Mouse (Mus musculus) mouse trophoblast stem cell (cell line): ENCODE data around the gene Manba.
"Not testable (repeated sequence)": the region's sequence is repeated elsewhere in the genome, so short reads cannot be mapped to it uniquely, and the experiment has no call there.

Source experiments
- in situ Hi-C, 2 experiments: fragments of 300-500 bp; cut with MseI, MboI; formaldehyde crosslinking; loops; 2 replicates in 1 of 2; 3 replicates in 1 of 2; pipeline ENCODE4 v1.15.1; 2025

Gene Manba

GRCm38 (mm10) chr3:135486351-135486750 lies 940 bp downstream of the Manba start:
- in situ Hi-C loops, result no loop called here

DNA sequence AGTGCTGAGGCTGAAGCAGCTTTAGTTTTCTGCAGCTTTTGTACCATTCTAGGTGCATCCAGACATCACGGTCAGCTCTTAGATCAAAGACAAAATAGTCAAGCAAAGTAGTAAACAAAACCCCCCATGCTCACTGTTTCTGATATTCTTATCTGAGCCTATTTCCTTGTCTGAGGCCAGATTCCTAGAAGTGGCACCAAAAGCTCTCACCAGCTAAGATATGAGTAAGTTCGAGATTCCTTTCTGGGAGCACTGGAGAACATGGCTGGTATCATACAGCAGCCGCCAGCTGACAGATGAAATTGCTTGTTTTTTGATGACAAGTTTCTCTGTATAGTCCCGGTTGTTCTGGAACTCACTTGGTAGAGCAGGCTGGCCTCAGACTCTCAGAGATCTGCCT lies 2.4 kb downstream of the Manba start:
- in situ Hi-C loops, result no loop called here

DNA sequence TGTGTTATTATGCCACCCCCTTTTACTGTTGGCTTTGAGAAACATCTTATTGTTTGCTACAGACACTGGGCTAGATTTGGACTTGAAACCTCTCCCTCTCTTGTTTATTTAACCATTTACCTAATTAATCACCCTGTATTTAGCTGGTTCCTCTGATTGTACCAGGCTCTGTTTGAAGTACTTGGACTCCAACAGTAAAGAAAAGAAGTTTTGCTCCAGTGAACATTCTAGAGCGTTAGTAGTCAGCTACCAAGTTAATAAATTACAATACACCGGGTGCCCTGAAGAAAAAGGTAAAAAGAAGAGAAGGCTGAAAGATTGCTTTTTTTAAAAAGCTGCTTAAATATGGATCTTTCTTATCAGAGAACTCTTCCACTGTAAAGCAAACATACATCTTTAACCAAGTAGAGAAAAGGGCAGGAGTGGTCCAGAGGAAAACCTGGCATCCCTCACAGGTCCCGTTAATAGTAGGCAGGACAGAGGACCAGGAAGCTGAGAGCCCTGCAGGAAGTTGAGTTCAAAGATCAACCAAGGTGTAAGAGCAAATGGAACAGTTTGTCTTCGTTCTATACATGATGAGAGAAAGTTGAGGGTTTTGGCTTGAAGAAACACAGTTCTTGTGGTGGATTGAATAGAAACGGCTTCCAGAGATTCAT lies 4.6 kb downstream of the Manba start:
- in situ Hi-C loops, result no loop called here

GRCm38 (mm10) chr3:135491102-135491501 lies 5.7 kb downstream of the Manba start:
- in situ Hi-C loops, result no loop called here

DNA sequence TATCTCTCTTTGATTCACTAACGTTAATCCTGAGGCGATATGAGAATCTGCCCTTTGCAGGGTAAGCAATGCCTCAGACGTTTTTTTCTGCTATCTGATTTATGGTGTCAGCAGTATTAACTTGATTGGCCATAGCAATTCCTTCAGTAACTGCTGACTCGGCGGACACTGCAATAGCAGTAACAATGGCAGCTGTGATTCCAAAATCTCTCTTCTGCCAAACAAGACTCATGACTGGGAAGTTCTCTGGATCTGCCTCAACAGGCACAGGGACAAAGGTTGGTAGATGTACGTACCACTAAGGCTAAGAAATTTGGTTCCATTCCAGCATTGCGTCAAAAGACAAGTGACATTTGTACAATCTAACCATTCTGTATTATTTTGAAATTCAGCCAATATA lies 7.9 kb downstream of the Manba start:
- in situ Hi-C loops, result not testable (repeated sequence)

DNA sequence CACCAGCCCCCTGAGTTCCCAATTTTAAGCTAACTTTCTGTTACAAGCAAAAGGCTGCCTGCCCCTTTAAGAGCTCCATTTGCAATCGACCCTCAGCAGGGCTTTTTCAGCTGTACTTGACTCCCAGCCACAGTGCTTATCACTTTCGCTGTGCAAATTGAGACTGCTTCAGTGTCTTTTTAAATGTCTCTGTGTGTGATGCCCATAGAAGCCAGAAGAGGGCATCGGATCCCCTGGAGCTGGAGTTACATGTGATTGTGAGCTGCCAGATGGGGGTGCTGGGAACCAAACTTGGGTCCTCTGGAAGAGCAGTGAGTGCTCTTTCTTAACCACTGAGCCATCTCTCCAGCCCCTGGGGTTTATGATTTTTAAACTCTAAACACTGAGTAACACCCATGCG lies 12.5 kb downstream of the Manba start:
- in situ Hi-C loops, result not testable (repeated sequence)

DNA sequence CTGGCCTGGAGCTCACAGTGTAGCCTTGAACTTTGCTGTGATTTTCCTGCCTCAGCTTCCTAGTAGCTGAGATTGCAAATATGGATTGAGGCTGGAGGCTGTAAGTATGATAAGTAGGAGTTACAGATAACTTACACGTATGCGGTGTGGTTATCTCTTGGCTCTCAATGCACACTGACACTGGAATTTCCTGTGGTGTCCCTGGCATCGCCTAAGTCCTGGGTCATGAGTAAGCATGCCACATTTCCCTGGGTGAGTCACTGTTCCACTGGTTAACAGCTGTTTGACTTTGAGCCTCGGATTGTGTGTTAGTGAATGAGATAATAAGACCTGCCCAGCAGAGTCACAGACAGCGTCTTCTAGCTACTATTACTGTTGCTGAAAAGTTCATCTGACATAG lies 13.5 kb downstream of the Manba start:
- in situ Hi-C loops, result no loop called here

DNA sequence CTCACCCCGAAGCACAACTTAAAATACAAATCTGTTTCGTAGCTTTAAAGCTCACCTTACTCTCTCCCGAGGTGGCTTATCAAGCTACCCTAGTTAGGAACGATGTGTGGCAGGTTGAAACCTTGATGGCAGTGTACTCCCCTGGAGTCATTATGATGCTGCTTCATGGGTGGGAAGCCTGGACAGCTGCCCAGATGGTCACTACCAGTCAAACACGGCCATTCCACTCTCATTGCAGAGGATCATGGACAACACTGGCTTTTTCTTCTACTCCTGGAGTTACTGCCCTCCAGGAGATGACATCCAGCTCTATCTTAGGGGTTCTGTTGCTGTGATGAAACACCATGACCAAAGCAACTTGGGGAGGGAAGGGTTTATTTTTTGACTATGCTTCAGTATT lies 17.7 kb downstream of the Manba start:
- in situ Hi-C loops, result no loop called here

GRCm38 (mm10) chr3:135505369-135505909 lies 20.0 kb downstream of the Manba start:
- in situ Hi-C loops, result no loop called here

DNA sequence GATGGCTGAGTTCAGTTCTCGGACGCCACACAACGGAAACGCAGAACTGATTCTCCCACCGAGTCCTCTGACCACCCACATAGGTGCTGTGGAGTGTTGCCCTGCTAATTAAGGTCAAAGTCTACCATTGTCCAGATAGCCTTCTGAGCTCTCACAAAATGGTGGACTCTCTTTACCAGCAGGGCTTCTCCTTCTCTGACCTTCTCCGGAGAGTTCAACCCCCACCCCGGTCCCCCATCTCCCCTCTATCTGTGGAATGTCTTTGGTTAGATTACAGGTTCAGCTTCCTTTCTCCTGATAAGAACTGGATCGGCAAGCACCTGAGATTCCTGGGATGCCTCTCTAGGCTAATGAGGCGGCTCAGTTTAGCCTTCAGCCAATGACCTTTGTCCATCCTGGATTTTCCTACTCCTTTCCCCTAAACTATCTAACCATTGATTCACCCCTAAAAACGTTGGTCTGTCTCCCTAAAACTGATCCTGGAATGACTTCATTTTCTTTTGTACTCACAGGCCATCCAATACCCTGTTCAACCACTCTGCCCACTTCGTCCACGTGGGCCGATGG lies 20.6 kb downstream of the Manba start:
- in situ Hi-C loops, result no loop called here

DNA sequence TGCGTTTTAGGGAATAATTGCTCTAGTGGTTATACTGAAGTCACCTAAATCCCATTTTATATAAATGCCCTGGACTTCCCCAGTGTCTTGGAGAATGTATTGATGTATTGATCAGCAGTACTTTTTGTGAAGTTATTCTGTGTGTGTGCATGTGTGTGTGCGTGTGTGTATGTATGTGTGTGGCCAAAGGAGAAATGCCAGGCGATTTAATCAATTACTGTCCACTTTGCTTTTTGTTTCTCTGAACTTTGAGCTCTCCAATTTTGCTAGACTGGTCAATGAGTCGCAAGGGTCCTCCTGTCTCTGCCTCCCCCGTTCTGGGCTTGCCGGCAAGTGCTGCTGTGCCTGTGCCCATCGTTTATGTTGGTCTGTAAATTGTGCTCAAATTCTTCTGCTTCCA lies 22.1 kb downstream of the Manba start:
- in situ Hi-C loops, result no loop called here

GRCm38 (mm10) chr3:135508191-135508590 lies 22.8 kb downstream of the Manba start:
- in situ Hi-C loops, result no loop called here

DNA sequence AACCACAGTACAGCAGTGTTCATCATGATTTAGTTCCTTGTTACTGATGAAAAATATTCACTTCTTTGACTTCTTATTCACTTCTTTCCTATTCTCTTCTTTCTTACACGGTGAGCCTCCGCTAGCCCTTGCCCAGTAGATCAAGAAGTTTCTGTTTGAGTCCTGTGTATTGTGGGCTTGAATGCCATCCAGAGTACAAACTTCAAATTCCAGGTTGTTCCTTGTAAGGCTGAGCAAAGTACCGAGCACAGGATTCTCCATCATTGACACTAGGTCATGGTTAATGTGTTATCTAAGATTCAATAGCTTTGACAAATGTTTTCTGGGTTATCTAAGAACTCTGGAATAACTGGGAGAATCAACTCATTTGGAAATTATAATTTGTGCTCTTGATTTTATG lies 25.0 kb downstream of the Manba start:
- in situ Hi-C loops, result no loop called here

DNA sequence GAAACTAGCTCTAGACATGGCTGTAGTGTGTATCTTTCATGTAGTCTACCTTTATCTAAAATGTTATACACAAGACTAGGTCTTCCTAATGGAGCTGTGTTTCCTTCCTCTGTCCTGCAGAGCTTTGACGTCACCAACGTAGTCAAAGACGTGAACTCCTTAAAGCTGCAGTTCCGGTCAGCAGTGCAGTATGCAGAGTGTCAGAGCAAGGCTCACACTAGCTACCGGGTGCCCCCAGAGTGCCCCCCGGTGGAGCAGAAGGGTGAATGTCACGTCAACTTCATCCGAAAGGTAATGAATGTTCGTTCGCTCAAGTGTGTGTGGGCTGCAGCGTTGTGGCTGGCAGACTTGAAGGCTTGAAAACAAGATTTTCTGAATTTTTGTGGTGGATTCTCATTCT lies 26.3 kb downstream of the Manba start:
- in situ Hi-C loops, result no loop called here

DNA sequence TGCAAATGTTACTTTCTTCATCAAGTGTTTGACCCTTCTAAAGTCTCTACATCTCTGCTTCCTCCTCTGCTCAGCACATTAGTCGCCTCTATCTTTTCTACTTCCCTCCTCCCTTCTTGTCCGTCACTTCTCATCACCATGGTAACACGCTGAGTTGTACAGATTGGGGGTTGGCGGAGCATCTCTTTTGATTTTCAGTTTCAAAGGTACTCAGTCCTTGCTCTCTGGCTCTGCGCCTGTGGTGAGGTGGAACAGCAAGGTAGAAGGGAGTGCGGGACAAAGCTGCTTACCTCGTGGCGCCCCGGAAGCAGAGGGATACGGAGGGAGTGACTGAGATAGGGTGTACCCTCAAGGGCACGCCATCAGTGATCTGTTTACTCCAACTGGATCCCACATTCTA lies 27.9 kb downstream of the Manba start:
- in situ Hi-C loops, result no loop called here

DNA sequence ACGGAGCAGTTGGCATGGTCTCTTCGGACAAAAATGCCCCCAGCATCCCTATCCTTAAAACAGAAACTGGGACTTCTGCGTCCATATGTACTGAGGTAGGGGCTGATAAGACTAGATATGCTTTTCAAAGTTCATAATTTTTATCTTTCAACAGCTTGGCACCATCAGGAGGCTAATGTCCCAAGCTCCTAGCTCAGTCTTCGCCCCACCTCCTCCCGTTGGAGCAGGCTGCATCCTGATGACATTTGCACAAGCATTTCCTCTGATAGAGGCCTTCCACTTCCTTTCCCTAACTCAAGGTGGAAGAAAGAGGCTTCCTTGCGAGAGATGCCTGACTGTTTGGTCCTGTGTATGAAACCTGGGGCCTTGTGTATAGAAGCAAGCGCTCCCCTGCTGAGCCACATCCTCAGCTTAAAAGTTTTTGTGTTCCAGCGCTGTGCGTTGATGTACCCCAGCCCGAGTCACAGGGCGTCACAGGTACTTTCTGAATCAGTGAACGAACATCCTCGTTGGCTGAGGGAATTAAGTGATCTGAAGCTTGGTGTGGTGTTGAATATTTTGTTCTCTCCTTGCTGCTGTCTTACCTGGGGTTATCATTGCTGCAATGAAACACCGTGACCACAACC lies 28.5 kb downstream of the Manba start:
- in situ Hi-C loops, result no loop called here

- in situ Hi-C loops, result no loop called here
Measured at GRCm38 (mm10) chr3:135515246-135515645, 29.8 kb downstream of the Manba start.

GRCm38 (mm10) chr3:135516891-135517290 lies 31.5 kb downstream of the Manba start:
- in situ Hi-C loops, result no loop called here

- in situ Hi-C loops, result no loop called here
Measured at GRCm38 (mm10) chr3:135518882-135519281, 33.5 kb downstream of the Manba start.

GRCm38 (mm10) chr3:135519584-135519983 lies 34.2 kb downstream of the Manba start:
- in situ Hi-C loops, result no loop called here

- in situ Hi-C loops, result no loop called here
Measured at GRCm38 (mm10) chr3:135521963-135522362, 36.6 kb downstream of the Manba start.

GRCm38 (mm10) chr3:135522618-135523355 lies 37.4 kb downstream of the Manba start:
- in situ Hi-C loops, result no loop called here
